Mouse (Mus musculus) frontal cortex, postnatal 14 days (tissue): ENCODE results near the gene Akr1b8.
"Not testable (repeated sequence)": the region's sequence is repeated elsewhere in the genome, so short reads cannot be mapped to it uniquely, and the experiment has no call there.

ENCODE experiments used
- DNase-seq, 2 experiments: peaks; one replicate each; pipeline ENCODE4 v3.0.0; 2022; ENCODE audit warnings: low spot score in 2 of 2

Gene Akr1b8

GRCm38 (mm10) chr6:34400696-34401095 is 46.8 kb downstream of the Akr1b8 start:
- no peak for DNase-seq

- DNase-seq: no peak
Observed at GRCm38 (mm10) chr6:34406746-34407145, 52.8 kb downstream of the Akr1b8 start.

- no peak for DNase-seq
Observed at GRCm38 (mm10) chr6:34407403-34407802, 53.5 kb downstream of the Akr1b8 start.

GRCm38 (mm10) chr6:34412023-34412422 is 58.1 kb downstream of the Akr1b8 start, which contains the start of gene Akr1b7:
Gene Akr1b7, plus strand, starts transcription at chr6:34412334.
- DNase-seq: no peak

- DNase-seq: no peak
Observed at GRCm38 (mm10) chr6:34412688-34413087, 58.8 kb downstream of the Akr1b8 start.

- DNase-seq: not testable (repeated sequence)
Observed at GRCm38 (mm10) chr6:34413386-34413785, 59.5 kb downstream of the Akr1b8 start.

- DNase-seq: no peak
Observed at GRCm38 (mm10) chr6:34416521-34416920, 62.6 kb downstream of the Akr1b8 start.
